Mouse (Mus musculus): ENCODE results near the gene Grin2c. TPM values are rescaled to one million over a fixed set of nuclear protein-coding genes. Genes with fewer than 3 reads are reported as not detected.
A peak's percentile ranks its signal among the peaks of the same experiment; 100 is the strongest.

The Grin2c gene
- polyA plus RNA-seq, 1 experiment: 0.13 TPM

- 0 out of 2 replicates have a peak overlapping the region, but pooled peaks have one; percentile 67 for H3K9ac ChIP-seq (ENCODE audit: low read depth, poor library complexity, severe bottlenecking)
- H3K36me3 ChIP-seq (ENCODE audit: control insufficient read depth, insufficient read depth, low read length, poor library complexity, severe bottlenecking): no peaks in the 10 kb centered on the region
- no peak overlapping the region for H3K27ac ChIP-seq (ENCODE audit: insufficient read depth, low read length)
- H3K4me3 ChIP-seq (ENCODE audit: low read depth, low read length): no peak overlapping the region
- no peaks in the 10 kb centered on the region for H3K4me1 ChIP-seq (ENCODE audit: control insufficient read depth, insufficient read depth, low read length)
- TF ChIP-seq CTCF (IDR thresholded peaks at IDR 0.05; ENCODE audit: low read depth, low read length) (no peak), EP300 (IDR thresholded peaks at IDR 0.05; ENCODE audit: insufficient read depth, low read depth, low read length) (no peak), POLR2A (IDR thresholded peaks at IDR 0.05; ENCODE audit: insufficient read depth, low read length) (no peak)
- H3K27me3 ChIP-seq (ENCODE audit: control insufficient read depth, insufficient read depth, low read length, poor library complexity, severe bottlenecking): peaks cover 7% of the 10 kb centered on the region
- H3K9me3 ChIP-seq (replicated peaks; ENCODE audit: control insufficient read depth, insufficient read depth, low read length, poor library complexity, severe bottlenecking): no peaks in the 10 kb centered on the region
These were observed 1.2 kb downstream of the Grin2c start for GRCm38 (mm10) chr11:115265771-115266399.

- Histone ChIP-seq H3K36me3 (ENCODE audit: control insufficient read depth, insufficient read depth, low read length, poor library complexity, severe bottlenecking) (no peaks in the 10 kb centered on the region), H3K9ac (ENCODE audit: low read depth, poor library complexity, severe bottlenecking) (peak overlapping the region; percentile 23; the same call in 1 of the 2 replicates), H3K27me3 (ENCODE audit: control insufficient read depth, insufficient read depth, low read length, poor library complexity, severe bottlenecking) (peaks cover 7% of the 10 kb centered on the region), H3K27ac (ENCODE audit: insufficient read depth, low read length) (no peak overlapping the region), H3K4me1 (ENCODE audit: control insufficient read depth, insufficient read depth, low read length) (no peaks in the 10 kb centered on the region), H3K9me3 (replicated peaks; ENCODE audit: control insufficient read depth, insufficient read depth, low read length, poor library complexity, severe bottlenecking) (no peaks in the 10 kb centered on the region), H3K4me3 (ENCODE audit: low read depth, low read length) (peak overlapping the region; percentile 44)
- no peak for TF ChIP-seq POLR2A (IDR thresholded peaks at IDR 0.05; ENCODE audit: insufficient read depth, low read length)
- no peak for TF ChIP-seq EP300 (IDR thresholded peaks at IDR 0.05; ENCODE audit: insufficient read depth, low read depth, low read length)
- peak; percentile 44 for TF ChIP-seq CTCF (IDR thresholded peaks at IDR 0.05; ENCODE audit: low read depth, low read length)
These were observed 2.0 kb downstream of the Grin2c start for GRCm38 (mm10) chr11:115264862-115265668.

GRCm38 (mm10) chr11:115264136-115264861, 2.7 kb downstream of the Grin2c start:
- no peak overlapping the region for H3K4me3 ChIP-seq (ENCODE audit: low read depth, low read length)
- H3K27ac ChIP-seq (ENCODE audit: insufficient read depth, low read length): no peak overlapping the region
- TF ChIP-seq CTCF (IDR thresholded peaks at IDR 0.05; ENCODE audit: low read depth, low read length): no peak
- TF ChIP-seq EP300 (IDR thresholded peaks at IDR 0.05; ENCODE audit: insufficient read depth, low read depth, low read length): no peak
- TF ChIP-seq POLR2A (IDR thresholded peaks at IDR 0.05; ENCODE audit: insufficient read depth, low read length): no peak
- no peaks in the 10 kb centered on the region for H3K4me1 ChIP-seq (ENCODE audit: control insufficient read depth, insufficient read depth, low read length)
- no peaks in the 10 kb centered on the region for H3K36me3 ChIP-seq (ENCODE audit: control insufficient read depth, insufficient read depth, low read length, poor library complexity, severe bottlenecking)
- H3K9ac ChIP-seq (ENCODE audit: low read depth, poor library complexity, severe bottlenecking): no peak overlapping the region
- H3K9me3 ChIP-seq (replicated peaks; ENCODE audit: control insufficient read depth, insufficient read depth, low read length, poor library complexity, severe bottlenecking): no peaks in the 10 kb centered on the region
- H3K27me3 ChIP-seq (ENCODE audit: control insufficient read depth, insufficient read depth, low read length, poor library complexity, severe bottlenecking): peaks cover 7% of the 10 kb centered on the region

- H3K27ac ChIP-seq (ENCODE audit: insufficient read depth, low read length): no peak overlapping the region
- peaks cover 7% of the 10 kb centered on the region for H3K27me3 ChIP-seq (ENCODE audit: control insufficient read depth, insufficient read depth, low read length, poor library complexity, severe bottlenecking)
- no peak overlapping the region for H3K4me3 ChIP-seq (ENCODE audit: low read depth, low read length)
- TF ChIP-seq POLR2A (IDR thresholded peaks at IDR 0.05; ENCODE audit: insufficient read depth, low read length) (no peak), EP300 (IDR thresholded peaks at IDR 0.05; ENCODE audit: insufficient read depth, low read depth, low read length) (no peak), CTCF (IDR thresholded peaks at IDR 0.05; ENCODE audit: low read depth, low read length) (no peak)
- no peaks in the 10 kb centered on the region for H3K36me3 ChIP-seq (ENCODE audit: control insufficient read depth, insufficient read depth, low read length, poor library complexity, severe bottlenecking)
- no peak overlapping the region for H3K9ac ChIP-seq (ENCODE audit: low read depth, poor library complexity, severe bottlenecking)
- no peaks in the 10 kb centered on the region for H3K4me1 ChIP-seq (ENCODE audit: control insufficient read depth, insufficient read depth, low read length)
- H3K9me3 ChIP-seq (replicated peaks; ENCODE audit: control insufficient read depth, insufficient read depth, low read length, poor library complexity, severe bottlenecking): no peaks in the 10 kb centered on the region
These were observed 4.1 kb downstream of the Grin2c start for GRCm38 (mm10) chr11:115262954-115263353.

- H3K4me3 ChIP-seq (ENCODE audit: low read depth, low read length): no peak overlapping the region
- H3K9ac ChIP-seq (ENCODE audit: low read depth, poor library complexity, severe bottlenecking): no peak overlapping the region
- no peak overlapping the region for H3K27ac ChIP-seq (ENCODE audit: insufficient read depth, low read length)
- no peaks in the 10 kb centered on the region; the same call in 1 of the 2 replicates for H3K27me3 ChIP-seq (ENCODE audit: control insufficient read depth, insufficient read depth, low read length, poor library complexity, severe bottlenecking)
- no peaks in the 10 kb centered on the region for H3K9me3 ChIP-seq (replicated peaks; ENCODE audit: control insufficient read depth, insufficient read depth, low read length, poor library complexity, severe bottlenecking)
- no peaks in the 10 kb centered on the region for H3K4me1 ChIP-seq (ENCODE audit: control insufficient read depth, insufficient read depth, low read length)
- no peaks in the 10 kb centered on the region for H3K36me3 ChIP-seq (ENCODE audit: control insufficient read depth, insufficient read depth, low read length, poor library complexity, severe bottlenecking)
- TF ChIP-seq POLR2A (IDR thresholded peaks at IDR 0.05; ENCODE audit: insufficient read depth, low read length) (no peak), EP300 (IDR thresholded peaks at IDR 0.05; ENCODE audit: insufficient read depth, low read depth, low read length) (no peak), CTCF (IDR thresholded peaks at IDR 0.05; ENCODE audit: low read depth, low read length) (no peak)
These were observed 7.9 kb downstream of the Grin2c start for GRCm38 (mm10) chr11:115259134-115259533.

All from ES-Bruce4 (cell line).